Mouse (Mus musculus) inflammation-experienced regulatory T-cells, adult 6 months (primary cell): ENCODE results near the gene Psmd1. TPM values are rescaled to one million over a fixed set of nuclear protein-coding genes. Genes with fewer than 3 reads are reported as not detected.

Experiments used
- ATAC-seq: one replicate; pipeline ENCODE4 v1.8.0; 2017
- polyA plus RNA-seq, 3 experiments: library from polyadenylated mRNA; unstranded; fragments of 100-300 nt; shearing (Covaris generic); gene quantifications; one replicate each; pipeline ENCODE4 v1.2.1; 2017

The Psmd1 gene
- polyA plus RNA-seq, 3 experiments from 2014 or later, result 63.5 to 99.4 (median 83.7) TPM

DNA sequence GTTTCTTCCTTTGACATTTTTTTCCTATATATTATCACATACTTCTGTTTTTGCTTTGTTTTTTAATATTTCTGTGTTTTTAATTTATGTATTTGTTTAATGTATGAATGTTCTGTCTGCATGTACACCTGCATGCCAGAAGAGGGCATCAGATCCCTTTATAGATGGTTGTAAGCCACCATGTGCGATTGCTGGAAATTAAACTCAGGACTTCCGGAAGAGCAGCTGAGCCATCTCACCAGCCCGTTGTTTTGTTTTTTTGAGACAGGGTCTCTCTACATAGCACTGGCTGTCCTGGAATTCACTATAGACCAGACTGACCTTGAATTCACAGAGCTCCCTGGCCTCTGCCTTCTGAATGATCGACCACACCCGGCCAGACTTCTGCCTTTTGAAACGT is 1.7 kb upstream of the Psmd1 start:
- ATAC-seq, result no peak

DNA sequence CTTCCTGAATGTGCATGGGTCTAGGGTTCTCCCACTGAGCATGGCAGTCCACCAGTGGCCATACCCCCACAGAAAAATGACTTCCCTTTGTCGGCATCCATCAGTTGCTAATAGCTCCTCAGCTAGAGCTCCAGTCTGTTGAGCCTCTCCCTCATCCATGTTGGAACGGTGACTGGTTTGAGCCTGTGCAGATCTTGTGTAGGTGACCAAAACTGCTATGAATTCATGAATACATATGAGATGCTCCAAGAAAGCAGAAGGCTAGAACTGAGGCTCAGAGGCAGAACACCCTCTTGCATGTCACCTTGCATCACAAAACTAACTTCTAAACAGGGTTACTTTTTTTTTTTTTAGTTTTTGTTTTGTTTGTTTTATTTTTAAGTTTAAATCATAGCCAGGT is 12.4 kb downstream of the Psmd1 start:
- ATAC-seq, result no peak

DNA sequence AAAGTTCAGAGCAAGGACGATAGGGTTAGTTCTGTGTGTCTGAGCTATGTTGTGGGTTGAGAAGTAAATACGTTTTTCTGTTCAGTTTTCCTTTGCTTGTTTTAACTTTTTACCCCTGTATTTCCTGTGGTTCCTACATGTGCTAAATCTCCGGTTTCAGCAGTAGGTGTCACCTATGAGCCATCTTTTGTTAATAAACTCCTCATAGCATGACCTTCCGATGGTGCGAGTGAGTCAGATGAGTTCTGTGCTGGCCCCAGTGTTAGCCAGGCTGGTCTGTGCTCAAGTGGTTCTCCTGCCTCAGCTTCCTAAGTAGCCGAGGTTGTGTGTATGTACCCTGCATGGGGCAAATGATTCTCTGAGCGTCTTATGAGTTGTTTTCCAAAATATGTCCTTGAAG is 30.2 kb downstream of the Psmd1 start:
- no peak for ATAC-seq

DNA sequence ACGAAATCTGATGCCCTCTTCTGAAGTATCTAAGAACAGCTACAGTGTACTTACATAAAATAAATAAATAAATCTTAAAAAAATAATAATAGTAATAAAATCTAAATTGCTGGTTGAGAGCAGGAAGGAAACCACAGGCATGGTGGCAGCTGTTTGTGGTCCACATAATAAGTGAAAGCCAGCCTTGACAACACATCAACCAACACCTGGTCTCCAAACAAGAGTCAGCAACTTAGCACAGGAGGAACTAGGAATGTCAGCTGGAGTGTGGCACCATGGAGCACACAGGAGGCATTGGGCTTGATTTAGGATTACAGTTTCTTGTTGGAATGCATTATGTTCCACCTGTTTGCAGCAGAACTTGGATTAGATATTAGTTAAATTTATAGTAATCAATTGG is 40.9 kb downstream of the Psmd1 start:
- no peak for ATAC-seq

DNA sequence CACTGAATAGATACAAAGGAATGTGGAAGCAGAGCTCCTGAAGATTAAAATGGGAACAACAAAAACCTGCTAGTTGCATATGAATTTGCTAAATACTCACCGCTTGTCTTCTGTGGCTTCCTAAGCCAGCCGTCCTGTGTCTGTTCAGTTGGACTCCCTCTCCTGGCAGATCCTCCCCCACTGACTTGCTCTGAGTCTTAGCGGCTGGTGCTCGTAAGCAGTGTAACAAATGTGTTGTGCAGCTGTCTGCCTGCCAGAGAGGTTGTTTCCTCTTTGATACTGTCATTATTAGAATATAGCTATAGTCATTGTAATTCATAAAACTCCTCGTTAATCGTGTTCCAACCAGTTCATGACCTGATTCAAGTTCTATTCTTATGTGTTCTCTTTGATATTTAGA is 47.6 kb downstream of the Psmd1 start, which contains the start of gene Htr2b:
TSS of gene Htr2b (minus strand) at position 192 of the 400 bp plus-strand sequence.
- no peak for ATAC-seq

DNA sequence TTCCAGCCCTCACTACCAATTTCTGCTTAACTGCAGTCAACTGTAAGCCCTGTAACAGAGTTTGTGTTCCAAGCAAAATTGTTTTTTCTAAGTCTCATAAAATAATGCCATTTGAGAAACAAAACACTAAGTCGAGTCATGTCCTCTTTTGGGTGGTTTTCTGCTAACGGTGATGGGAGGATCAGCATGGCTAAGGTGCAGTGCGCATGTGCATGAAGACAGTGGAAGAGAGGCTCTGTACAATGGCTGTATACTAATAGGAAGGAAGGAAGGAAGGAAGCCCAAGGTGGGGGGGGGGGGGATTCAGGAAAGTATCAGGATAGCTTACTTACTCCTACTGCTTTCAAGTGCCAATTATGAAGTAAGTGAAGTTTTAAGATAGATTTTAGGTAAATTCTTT is 50.0 kb downstream of the Psmd1 start:
- no peak for ATAC-seq

DNA sequence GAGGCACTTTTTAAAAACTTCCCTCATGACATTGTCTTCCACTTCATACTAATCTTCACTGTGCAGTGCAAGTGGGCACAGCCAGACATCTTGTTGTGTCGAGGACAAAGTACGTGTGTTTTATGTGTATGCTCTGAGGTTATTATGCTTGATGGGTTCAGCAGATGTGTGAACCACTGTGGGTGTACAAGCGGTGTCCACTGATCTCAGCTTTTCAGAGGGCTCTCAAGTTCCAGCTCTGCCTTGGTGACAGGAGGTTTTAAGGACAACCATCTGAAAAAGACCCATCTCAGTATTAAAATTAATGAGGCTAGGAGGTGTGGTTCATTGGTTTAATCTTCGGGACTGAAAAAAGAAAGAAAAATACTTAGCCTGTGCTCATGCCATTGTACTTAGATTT is 55.4 kb downstream of the Psmd1 start:
- ATAC-seq, result no peak

DNA sequence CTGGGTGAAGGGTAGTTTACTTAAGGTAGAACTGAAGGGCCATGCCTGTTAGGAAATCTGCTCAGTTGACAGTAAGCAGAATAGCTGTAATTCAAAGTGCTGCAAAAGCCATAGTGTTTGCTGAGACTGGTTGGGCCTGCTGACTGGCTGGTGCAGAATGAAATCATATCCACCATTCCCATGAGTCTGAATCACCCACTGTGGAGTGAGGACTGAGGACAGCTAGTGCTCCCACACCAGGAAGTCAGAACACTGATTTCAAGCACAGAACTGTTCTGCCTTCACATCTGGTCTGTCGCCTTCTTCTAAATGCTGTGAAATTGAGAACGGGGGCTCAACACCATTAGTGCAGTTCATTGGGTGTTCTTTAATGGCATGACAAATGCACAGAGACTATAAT is 61.8 kb downstream of the Psmd1 start:
- no peak for ATAC-seq

DNA sequence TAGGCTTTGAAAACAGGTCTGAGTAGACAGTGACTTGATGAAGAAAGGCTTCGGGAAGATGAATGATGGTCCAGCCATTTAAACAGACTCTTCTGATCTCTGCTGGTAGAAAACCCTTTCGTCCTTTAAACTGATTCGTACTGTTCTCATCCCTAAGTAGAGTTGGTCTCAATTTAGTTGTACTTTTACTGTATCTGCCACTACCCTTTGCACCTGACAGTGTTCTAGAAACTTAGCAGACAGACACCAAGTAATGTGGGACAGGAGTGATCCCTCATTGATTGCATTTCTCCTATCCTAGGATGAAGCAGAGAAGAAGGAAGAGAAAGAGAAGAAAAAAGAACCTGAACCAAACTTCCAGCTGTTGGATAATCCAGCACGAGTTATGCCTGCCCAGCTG is 69.2 kb downstream of the Psmd1 start, which contains the start of gene Gm21972:
TSS of gene Gm21972 (plus strand) at position 301 of the 400 bp plus-strand sequence.
- ATAC-seq, result no peak

DNA sequence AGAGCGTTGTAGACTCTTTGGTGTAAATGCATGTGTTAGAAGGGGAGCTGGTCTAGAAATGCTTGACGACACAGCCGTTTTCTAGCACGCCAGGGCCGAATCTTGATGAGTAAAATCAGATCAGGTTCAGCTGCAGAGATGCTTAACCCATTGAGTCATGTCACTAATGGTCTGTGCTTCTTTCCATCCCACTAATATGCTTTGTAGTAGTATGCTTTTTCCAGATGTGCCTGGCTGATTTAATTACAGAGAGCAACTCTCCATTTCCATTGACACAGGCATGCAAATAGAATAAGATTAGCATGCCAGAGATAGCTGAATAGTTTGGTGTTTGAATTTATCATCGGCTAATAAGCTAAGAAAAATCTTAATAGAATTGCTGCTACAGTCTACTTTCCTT is 71.1 kb downstream of the Psmd1 start:
- ATAC-seq, result no peak

DNA sequence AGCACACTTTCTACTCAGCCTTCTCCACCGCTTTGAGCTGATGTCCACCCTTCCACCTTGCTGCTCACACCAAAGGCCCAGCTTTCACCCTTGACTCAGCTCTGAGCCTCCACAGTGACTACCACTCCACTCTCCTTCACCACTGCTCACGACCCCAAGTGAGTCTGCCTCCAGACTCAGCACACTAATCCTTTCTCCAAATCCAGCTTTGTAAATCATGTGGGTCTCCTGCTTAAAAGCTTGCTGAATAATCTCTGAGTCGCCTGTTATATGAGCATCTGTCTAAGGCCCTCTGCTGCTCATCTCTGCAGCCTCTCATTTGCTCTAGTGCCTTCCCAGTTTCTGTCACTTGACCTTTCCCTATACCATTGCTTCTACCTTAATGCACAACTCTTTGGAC is 76.9 kb downstream of the Psmd1 start:
- ATAC-seq, result no peak

DNA sequence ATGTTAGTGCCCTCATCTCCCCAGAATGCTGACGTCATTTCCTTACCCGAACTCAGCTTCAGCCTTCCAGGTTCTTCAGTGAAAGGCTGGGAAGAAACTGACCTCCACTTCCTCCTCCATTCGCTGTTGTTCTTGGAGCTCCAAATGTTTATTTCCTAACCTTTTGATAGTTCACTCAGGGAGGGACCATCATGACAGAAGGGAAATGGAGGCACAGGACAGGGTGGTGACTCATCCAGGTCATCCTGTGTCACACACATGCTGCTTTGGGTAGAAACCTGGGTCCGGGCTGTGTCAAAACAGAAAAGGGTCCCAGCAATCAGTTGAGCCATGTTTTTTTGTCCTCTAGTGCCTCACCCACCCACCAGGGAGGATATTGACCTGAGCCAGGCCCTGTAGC is 79.0 kb downstream of the Psmd1 start:
- ATAC-seq, result no peak

DNA sequence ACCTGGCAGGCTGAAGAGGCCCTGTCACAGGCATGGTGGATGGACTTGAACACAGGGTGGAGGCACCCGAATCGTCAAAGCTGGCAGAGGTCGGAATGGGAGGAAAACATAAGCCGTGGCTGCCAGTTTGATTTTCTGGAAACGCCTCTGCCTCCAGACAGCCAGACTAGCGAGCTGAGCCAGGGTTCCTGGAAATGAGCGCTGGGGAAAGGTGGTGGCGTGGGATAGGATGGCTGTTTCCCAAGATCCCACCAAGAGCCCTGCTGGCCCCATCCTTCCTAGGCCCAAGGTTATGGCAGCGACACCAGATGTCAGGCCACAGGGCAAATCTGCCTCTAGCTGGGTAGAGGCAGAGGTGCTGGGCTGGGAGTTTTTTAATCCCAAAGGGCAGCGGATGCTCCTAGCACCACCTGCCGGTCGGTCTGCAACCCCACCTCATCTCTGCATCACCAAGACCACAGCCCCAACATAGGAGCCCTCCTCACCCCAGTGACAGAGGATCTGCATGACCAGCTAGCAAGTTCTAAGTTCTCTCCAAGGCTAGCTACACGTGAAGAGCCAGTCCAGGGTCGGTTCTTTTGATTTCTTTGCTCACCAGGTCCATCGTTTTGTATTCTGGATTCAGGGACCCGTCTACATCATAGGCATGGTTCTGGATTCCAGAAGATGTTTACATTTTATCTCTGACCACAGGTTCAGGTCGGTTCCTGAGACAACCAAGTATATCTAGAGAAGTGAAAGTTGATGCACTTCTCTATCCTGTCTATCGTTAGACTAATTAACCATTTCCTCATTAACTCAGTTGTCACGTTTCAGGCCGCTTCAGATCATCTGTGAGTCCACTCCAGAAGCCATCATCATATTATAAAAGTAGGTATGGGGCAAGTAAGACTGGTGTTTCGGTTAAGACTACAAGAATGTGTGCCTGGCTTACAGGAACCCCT is 80.1 kb downstream of the Psmd1 start:
- no peak for ATAC-seq

DNA sequence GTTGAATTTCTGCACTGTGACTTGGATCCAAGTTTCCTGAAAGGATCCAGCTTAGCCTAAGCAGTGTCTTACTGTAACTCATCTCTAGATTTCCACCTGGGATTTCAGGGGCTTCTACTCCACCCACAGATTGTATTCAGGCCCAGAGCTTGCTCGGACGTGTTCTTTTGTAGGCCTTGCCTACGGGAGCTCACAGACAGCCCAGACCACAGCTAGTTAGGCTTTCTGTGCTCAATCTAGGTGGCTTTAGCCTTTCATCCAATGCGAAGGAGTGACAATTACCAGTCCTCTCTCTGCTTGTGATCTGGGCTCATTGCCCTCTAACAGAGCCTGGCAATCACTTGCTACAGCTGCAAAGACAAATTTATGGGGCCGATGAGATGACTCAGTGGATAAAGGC is 82.1 kb downstream of the Psmd1 start:
- ATAC-seq, result no peak

DNA sequence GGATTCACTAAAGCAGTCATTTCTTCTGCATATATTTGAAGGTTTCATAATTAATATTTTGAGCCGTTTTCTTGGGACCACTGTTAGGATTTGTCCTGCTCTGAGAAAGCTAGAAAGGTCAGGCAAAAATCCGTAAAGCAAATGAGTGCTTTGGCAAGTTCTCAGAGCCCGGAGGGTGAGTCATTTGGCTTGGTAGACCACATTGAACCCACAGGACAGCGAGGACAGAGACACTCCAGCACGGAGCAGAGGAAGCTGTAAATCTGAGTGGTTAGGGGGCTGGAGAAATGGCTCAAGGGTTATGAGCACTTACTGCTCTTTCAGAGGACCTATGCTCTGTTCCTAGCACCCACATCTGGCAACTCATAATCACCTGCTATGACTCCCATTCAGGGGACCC is 83.4 kb downstream of the Psmd1 start:
- no peak for ATAC-seq

DNA sequence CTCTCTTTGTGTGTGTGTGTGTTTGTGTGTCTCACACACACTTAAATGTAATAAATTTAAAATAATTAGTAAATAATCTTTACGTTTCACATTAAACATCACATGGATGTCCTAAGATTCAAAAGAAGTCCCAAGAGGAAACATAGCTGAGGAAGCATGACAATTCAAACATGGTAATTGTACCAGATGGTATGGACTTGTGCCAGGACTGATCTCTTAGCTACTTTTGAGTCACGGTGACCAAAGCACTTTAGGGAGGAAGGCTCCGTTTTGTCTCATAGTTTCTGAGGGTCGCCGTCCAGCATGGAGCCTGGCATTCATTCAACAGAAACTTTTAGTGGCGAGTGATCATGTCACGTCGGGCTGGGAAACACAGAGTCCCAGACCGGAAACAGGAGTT is 84.0 kb downstream of the Psmd1 start:
- no peak for ATAC-seq

DNA sequence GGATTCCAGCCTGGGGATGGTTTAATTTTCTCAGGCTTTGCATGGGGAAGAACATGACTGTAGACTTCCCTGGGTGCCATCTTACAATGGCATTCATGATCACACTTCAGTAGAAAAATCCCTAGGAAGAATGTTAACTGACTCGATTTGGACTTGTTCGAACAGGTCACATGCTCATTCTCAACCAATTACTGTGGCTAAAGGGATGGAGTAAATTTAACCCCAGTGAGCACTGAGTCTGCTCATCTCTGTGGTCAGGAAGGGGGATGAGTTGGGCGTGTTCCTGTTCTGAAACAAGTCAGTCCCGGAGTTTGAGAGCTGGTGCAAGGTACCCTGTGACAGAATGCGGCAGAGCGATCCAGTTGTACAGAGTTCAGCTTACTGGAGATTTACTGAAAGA is 86.7 kb downstream of the Psmd1 start:
- no peak for ATAC-seq

DNA sequence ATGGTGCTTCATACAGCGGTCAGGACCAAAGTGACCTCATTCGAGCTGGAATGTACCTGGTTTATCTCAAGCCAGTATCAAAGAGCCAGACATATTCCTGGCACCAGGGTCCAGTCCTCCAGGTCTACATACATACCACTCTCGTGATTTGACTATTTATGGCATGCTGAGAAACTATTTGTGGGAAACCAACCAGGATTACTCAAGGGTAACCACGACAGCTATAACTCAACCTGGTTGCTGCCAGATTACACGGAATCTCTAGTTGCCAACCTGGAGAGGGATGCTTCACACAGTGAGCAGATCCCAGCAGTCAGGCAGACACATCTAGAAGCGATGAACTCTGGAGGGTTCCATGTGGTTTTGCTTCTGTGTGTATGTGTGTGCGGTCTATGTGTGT is 87.2 kb downstream of the Psmd1 start:
- ATAC-seq, result no peak

DNA sequence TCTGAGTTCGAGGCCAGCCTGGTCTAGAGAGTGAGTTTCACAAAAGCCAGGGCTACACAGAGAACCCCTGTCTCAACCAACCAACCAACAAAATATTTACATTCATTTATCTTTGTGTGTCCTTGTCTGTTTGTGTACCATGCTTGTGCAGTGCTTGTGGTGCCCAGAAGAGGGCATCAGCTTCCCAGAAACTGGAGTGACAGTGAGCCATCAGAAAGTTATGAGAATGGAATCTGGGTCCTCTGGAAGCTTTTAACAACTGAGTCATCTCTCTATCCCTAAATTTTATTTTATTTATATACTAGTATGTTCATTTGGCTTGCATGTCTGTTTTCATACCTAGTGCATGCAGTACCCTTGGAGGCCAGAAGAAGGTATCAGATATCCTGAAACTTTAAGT is 88.4 kb downstream of the Psmd1 start:
- ATAC-seq, result no peak

DNA sequence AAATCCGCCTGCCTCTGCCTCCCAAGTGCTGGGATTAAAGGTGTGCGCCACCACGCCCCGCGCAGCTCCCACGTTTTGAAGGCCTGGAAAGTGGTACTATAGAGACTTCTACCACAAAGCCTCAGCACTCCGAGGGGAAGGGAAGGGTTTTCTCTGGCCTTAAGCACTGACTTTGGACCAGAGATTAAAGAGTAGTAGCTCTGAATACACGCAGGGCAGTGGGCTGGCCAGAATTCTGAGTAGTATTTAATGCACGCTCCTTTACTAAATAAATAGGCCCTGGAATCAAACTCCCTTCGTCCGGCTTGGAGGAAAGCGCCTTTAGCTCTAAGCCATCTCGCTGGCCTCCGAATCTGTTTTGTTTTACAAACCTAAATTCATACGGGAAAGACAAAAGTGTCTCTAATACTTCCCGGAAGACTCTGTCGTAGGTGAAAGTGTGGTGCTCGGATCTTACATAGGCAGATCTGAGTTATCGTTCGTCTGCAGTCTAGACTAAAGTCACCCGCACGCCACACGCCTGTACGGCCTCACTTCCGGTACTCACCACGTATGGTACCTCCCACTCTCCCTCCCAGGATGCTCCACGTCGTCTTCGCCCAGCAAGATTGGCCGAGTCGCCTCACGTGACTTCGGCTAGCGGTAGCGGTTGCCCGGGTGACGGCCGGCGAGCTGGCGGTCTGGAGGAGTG is 90.1 kb downstream of the Psmd1 start, which contains the start of gene Armc9:
TSS of gene Armc9 (plus strand) at position 648 of the 691 bp plus-strand sequence.
- peak; percentile 100 for ATAC-seq

DNA sequence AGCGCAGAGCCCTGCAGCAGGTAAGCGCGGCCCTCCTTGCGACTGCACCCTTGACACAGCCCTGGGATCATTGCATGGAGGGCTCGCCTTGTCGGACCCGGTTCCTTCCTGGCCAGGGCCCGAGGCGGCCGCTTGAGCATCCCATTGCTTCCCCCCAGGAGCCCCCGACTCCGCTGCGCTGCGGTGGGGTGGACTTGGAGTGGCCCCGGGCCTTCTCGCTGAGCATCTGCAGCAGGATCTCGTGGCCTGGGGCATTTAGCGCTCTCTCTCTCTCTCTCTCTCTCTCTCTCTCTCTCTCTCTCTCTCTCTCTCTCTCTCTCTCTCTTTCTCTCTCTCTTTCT is 90.6 kb downstream of the Psmd1 start:
- ATAC-seq, result peak; percentile 12

DNA sequence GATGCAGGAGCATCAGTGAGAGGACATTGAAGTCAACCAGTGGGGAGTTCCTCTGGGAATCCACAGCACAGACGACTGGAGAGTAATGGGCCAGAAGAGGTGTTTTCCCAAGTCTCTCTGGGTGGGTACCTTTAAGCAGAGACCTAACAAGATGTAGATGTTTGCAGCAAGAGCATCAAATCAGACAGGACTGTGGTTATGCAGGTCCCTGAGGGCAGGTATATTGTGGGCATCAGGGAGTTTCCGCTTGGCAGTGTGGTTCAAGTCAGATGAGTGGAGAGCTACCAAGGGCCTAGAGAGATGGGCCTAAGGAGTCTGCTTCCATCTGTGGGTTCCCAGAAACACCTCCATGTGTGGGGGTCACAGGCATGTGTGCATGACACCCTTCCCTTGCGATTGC is 91.9 kb downstream of the Psmd1 start:
- no peak for ATAC-seq

DNA sequence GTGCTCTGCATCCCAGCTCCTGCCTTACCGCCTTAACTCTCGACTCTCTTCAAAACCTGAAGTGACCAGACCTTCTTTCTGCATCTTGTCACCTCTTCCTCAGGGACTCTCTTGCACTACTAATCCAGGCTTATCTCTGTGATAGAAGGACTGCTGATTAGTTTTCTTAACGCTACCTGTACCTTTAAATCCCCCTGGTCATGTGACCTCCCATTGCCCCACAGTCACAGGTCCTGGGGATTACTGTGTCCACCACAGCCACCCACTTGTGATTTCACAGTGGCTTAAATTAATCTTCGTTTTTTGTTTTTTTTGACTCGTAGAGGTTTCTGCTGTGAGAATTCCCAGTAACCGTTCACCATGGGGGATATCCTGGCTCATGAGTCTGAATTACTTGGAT is 92.4 kb downstream of the Psmd1 start:
- ATAC-seq, result no peak

DNA sequence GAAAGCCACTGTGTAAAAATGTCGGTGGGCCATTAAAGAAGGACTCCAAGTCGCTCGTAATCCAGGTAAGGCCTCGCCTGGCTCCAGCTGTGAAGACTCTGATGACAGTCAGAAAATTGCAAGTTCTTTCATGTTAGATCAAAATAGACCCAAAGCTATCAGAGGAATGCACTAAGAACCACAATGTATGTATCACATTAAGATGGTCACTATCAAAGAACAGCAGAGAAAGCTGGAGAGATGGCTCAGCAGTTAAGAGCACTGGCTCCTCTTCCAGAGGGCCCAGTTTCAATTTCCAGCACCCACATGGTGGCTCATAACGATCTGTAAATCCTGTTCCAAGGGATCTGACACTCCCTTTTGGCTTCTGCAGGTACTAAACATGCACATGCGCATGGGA is 95.9 kb downstream of the Psmd1 start:
- ATAC-seq, result no peak
